Mouse (Mus musculus) thymus, adult 2 months (tissue): ENCODE data around the gene Olfr765.

Experiments used
- CTCF ChIP-seq: fragments of 200-500 bp; IDR thresholded peaks from 2 replicates; pipeline ENCODE4 v1.5.1; 2012; ENCODE audit warnings: mild to moderate bottlenecking, control low read depth, low read length, moderate library complexity, borderline replicate concordance; ENCODE audit not compliant: control insufficient read depth, poor library complexity, insufficient read depth; ENCODE audit errors: extremely low read depth
- POLR2A ChIP-seq: fragments of 200-500 bp; IDR thresholded peaks from 2 replicates; pipeline ENCODE4 v1.6.1; 2012; ENCODE audit warnings: mild to moderate bottlenecking, low read length, control low read depth, moderate library complexity; ENCODE audit not compliant: control insufficient read depth, poor library complexity, insufficient read depth; ENCODE audit errors: extremely low read depth

GRCm38 (mm10) chr10:129099275-129099674 lies 49.5 kb upstream of the Olfr765 start, which contains the start of gene Olfr768:
- TF ChIP-seq CTCF: no peak
- no peak for TF ChIP-seq POLR2A
